ENCODE assay signal across 16 mouse cellular contexts in the genomic region with DNA sequence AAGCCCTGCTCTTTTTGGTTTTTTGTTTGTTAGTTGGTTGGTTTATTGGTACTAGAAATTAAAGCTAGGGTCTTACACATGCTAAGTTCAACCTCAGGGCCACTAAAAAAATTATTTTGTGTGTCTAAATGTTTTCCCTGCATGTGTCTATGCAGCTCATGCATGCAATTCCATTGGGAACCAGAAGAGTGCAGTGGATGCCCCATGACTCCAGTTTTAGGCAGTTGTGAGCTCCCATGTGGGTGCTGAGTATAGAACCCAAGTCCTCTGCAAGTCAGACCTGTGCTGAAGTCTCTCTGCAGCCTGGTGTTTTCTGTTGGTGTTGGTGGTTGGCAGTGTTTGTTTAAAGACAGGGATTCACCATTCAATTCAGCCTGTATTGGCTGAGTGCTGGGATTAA.
"Had no signal": no experiment of that assay in that cellular context is flagged by ENCODE, and none has a peak within 500 bp of the region (broad histone marks: within the 10 kb centered on the region; RNA-seq: fewer than 3 reads in every experiment).

No protein-coding gene starts in this region.

- H3K4me3 ChIP-seq: kidney, embryonic 15.5 days; limb, embryonic 13.5 days; liver, embryonic 13.5 days; megakaryocyte, embryonic 14.5 days; midbrain, embryonic 15.5 days; neural tube, embryonic 12.5 days had no signal

- DNase-seq: kidney, adult 2 months; kidney, postnatal 14 days; layer of hippocampus, adult 9-11 months; left cerebral cortex, postnatal 4 days; liver, embryonic 13.5 days; lung, adult 18-20 months; lung, postnatal 4 days; thymus, adult 18-20 months; thymus, postnatal 14 days had no signal

- H3K27ac ChIP-seq: kidney, embryonic 15.5 days; limb, embryonic 13.5 days; liver, embryonic 13.5 days; midbrain, embryonic 15.5 days; neural tube, embryonic 12.5 days had no signal

- H3K9ac ChIP-seq: kidney, embryonic 15.5 days; limb, embryonic 13.5 days; liver, embryonic 13.5 days; midbrain, embryonic 15.5 days; neural tube, embryonic 12.5 days had no signal

- H3K4me1 ChIP-seq: kidney, embryonic 15.5 days; limb, embryonic 13.5 days; liver, embryonic 13.5 days; megakaryocyte, embryonic 14.5 days; midbrain, embryonic 15.5 days; neural tube, embryonic 12.5 days had no signal

- H3K9me3 ChIP-seq: kidney, embryonic 15.5 days; limb, embryonic 13.5 days; liver, embryonic 13.5 days; megakaryocyte, embryonic 14.5 days; midbrain, embryonic 15.5 days; neural tube, embryonic 12.5 days had no signal

- H3K27me3 ChIP-seq: kidney, embryonic 15.5 days; limb, embryonic 13.5 days; liver, embryonic 13.5 days; megakaryocyte, embryonic 14.5 days; midbrain, embryonic 15.5 days; neural tube, embryonic 12.5 days had no signal

- H3K4me2 ChIP-seq: kidney, embryonic 15.5 days; limb, embryonic 13.5 days; liver, embryonic 13.5 days; midbrain, embryonic 11.5 days; midbrain, embryonic 15.5 days; neural tube, embryonic 12.5 days had no signal

- ATAC-seq: lung, postnatal 0 days; midbrain, embryonic 15.5 days had no signal
